Mouse (Mus musculus) CH12.LX (cell line): ENCODE measurements around the gene Ppp4r2. TPM values are rescaled to one million over a fixed set of nuclear protein-coding genes. Genes with fewer than 3 reads are reported as not detected.

Experiments used
- DNase-seq: peaks from one replicate; pipeline ENCODE4 v3.0.0-alpha.2; 2013; ENCODE audit errors: extremely low read depth
- H3K27ac ChIP-seq: 2 replicates; pipeline ENCODE4 v1.5.1; 2012; ENCODE audit warnings: low read depth, mild to moderate bottlenecking, control low read depth, moderate library complexity; ENCODE audit not compliant: insufficient read depth
- H3K27me3 ChIP-seq: replicated peaks from 2 replicates; pipeline ENCODE3; 2012; ENCODE audit warnings: inconsistent platforms
- H3K36me3 ChIP-seq, 2 experiments: replicated peaks in 1 of 2; 2 replicates each; pipeline versions ENCODE3 to v1.6.1; 2012; ENCODE audit warnings: inconsistent platforms in 1 of 2, low read length in 1 of 2, mild to moderate bottlenecking in 1 of 2, mixed read lengths in 1 of 2, moderate library complexity in 1 of 2; ENCODE audit not compliant: control insufficient read depth in 1 of 2, insufficient read depth in 1 of 2
- H3K4me1 ChIP-seq, 2 experiments: 2 replicates each; pipeline ENCODE4 v1.6.1; 2012; ENCODE audit warnings: inconsistent platforms in 1 of 2, moderate library complexity in 1 of 2; ENCODE audit not compliant: insufficient read depth in 2 of 2, control insufficient read depth in 1 of 2
- H3K4me2 ChIP-seq: 2 replicates; pipeline ENCODE4 v1.6.1; 2012; ENCODE audit warnings: low read depth, mild to moderate bottlenecking, control low read depth; ENCODE audit not compliant: poor library complexity, insufficient read depth, severe bottlenecking
- H3K4me3 ChIP-seq, 3 experiments: fragments of 150-350 bp in 1 of 3; sonication (generic) in 1 of 3; replicated peaks in 1 of 3; 2 replicates each; pipeline versions ENCODE3 to v1.5.1; 2011 to 2012; ENCODE audit warnings: low read depth in 2 of 3, low read length in 2 of 3, mild to moderate bottlenecking in 2 of 3, moderate library complexity in 2 of 3, control low read depth in 1 of 3, improper control_type of control experiment in 1 of 3, inconsistent platforms in 1 of 3, mixed read lengths in 1 of 3; ENCODE audit not compliant: poor library complexity in 1 of 3
- H3K79me2 ChIP-seq: replicated peaks from 2 replicates; pipeline ENCODE4 v1.6.1; 2012; ENCODE audit warnings: mild to moderate bottlenecking, moderate library complexity; ENCODE audit not compliant: control insufficient read depth, poor library complexity, insufficient read depth, severe bottlenecking; ENCODE audit errors: extremely low read depth
- H3K9ac ChIP-seq: 2 replicates; pipeline ENCODE4 v1.6.1; 2012; ENCODE audit warnings: low read depth, mild to moderate bottlenecking, control low read depth, moderate library complexity; ENCODE audit not compliant: insufficient read depth
- H3K9me3 ChIP-seq: replicated peaks from 2 replicates; pipeline ENCODE3; 2012; ENCODE audit warnings: low read length, inconsistent platforms, mixed read lengths
- BHLHE40 ChIP-seq: IDR thresholded peaks from 2 replicates; pipeline ENCODE4 v1.6.1; 2011; ENCODE audit warnings: mild to moderate bottlenecking, low read depth, low read length, improper control_type of control experiment
- CHD1 ChIP-seq: IDR thresholded peaks from 2 replicates; pipeline ENCODE4 v1.6.1; 2012; ENCODE audit warnings: low read depth, low read length, improper control_type of control experiment, inconsistent platforms
- CHD2 ChIP-seq: IDR thresholded peaks from 2 replicates; pipeline ENCODE4 v1.6.1; 2011; ENCODE audit warnings: low read length, improper control_type of control experiment
- CTCF ChIP-seq, 2 experiments: IDR thresholded peaks in 1 of 2; conservative IDR thresholded peaks in 1 of 2; 2 replicates each; pipeline ENCODE4 v1.5.1; 2011 to 2012; ENCODE audit warnings: low read depth in 2 of 2, low read length in 2 of 2, improper control_type of control experiment in 1 of 2, inconsistent platforms in 1 of 2, mild to moderate bottlenecking in 1 of 2, moderate library complexity in 1 of 2
- E2F4 ChIP-seq: IDR thresholded peaks from 2 replicates; pipeline ENCODE4 v1.6.1; 2011; ENCODE audit warnings: low read depth, low read length, improper control_type of control experiment; ENCODE audit not compliant: insufficient replicate concordance
- ELF1 ChIP-seq: IDR thresholded peaks from 2 replicates; pipeline ENCODE4 v1.6.1; 2014; ENCODE audit warnings: low read depth, mild to moderate bottlenecking, inconsistent platforms, low read length, improper control_type of control experiment
- EP300 ChIP-seq: IDR thresholded peaks from 2 replicates; pipeline ENCODE4 v1.6.1; 2011; ENCODE audit warnings: low read length, improper control_type of control experiment
- ETS1 ChIP-seq: conservative IDR thresholded peaks from 2 replicates; pipeline ENCODE4 v1.6.1; 2012; ENCODE audit warnings: low read depth, mild to moderate bottlenecking, inconsistent platforms, low read length, improper control_type of control experiment, moderate library complexity
- GABPA ChIP-seq: IDR thresholded peaks from 2 replicates; pipeline ENCODE4 v1.6.1; 2012; ENCODE audit warnings: low read depth, low read length, improper control_type of control experiment, inconsistent platforms; ENCODE audit not compliant: insufficient replicate concordance
- HCFC1 ChIP-seq: IDR thresholded peaks from 2 replicates; pipeline ENCODE4 v1.6.1; 2012; ENCODE audit warnings: low read depth, mild to moderate bottlenecking, inconsistent platforms, low read length, improper control_type of control experiment
- IRF4 ChIP-seq: IDR thresholded peaks from 2 replicates; pipeline ENCODE4 v1.6.1; 2014; ENCODE audit warnings: low read depth, mild to moderate bottlenecking, inconsistent platforms, low read length, improper control_type of control experiment
- JUN ChIP-seq: IDR thresholded peaks from 2 replicates; pipeline ENCODE4 v1.6.1; 2011; ENCODE audit warnings: low read depth, mild to moderate bottlenecking, low read length, improper control_type of control experiment, moderate library complexity; ENCODE audit not compliant: insufficient read depth
- JUND ChIP-seq: conservative IDR thresholded peaks from 2 replicates; pipeline ENCODE4 v1.6.1; 2011; ENCODE audit warnings: low read depth, low read length, improper control_type of control experiment
- KAT2A ChIP-seq: IDR thresholded peaks from 2 replicates; pipeline ENCODE4 v1.6.1; 2012; ENCODE audit warnings: low read length, improper control_type of control experiment, inconsistent platforms; ENCODE audit not compliant: insufficient replicate concordance
- MAFK ChIP-seq: IDR thresholded peaks from 2 replicates; pipeline ENCODE4 v1.6.1; 2011; ENCODE audit warnings: low read length, improper control_type of control experiment; ENCODE audit not compliant: insufficient replicate concordance
- MAX ChIP-seq: IDR thresholded peaks from 2 replicates; pipeline ENCODE4 v1.6.1; 2011; ENCODE audit warnings: low read length, improper control_type of control experiment
- MAZ ChIP-seq: IDR thresholded peaks from 2 replicates; pipeline ENCODE4 v1.6.1; 2012; ENCODE audit warnings: low read depth, mild to moderate bottlenecking, inconsistent platforms, low read length, improper control_type of control experiment, moderate library complexity
- MEF2A ChIP-seq: IDR thresholded peaks from 2 replicates; pipeline ENCODE4 v1.6.1; 2014; ENCODE audit warnings: low read depth, mild to moderate bottlenecking, inconsistent platforms, low read length, improper control_type of control experiment, borderline replicate concordance
- MXI1 ChIP-seq: IDR thresholded peaks from 2 replicates; pipeline ENCODE4 v1.6.1; 2011; ENCODE audit warnings: mild to moderate bottlenecking, low read depth, low read length, improper control_type of control experiment
- MYC ChIP-seq: IDR thresholded peaks from 2 replicates; pipeline ENCODE4 v1.6.1; 2011; ENCODE audit warnings: low read depth, mild to moderate bottlenecking, improper control_type of control experiment, low read length
- NELFE ChIP-seq: IDR thresholded peaks from 2 replicates; pipeline ENCODE4 v1.6.1; 2011; ENCODE audit warnings: low read depth, low read length, improper control_type of control experiment
- NRF1 ChIP-seq: IDR thresholded peaks from 2 replicates; pipeline ENCODE4 v1.6.1; 2014; ENCODE audit warnings: low read depth, mild to moderate bottlenecking, inconsistent platforms, low read length, improper control_type of control experiment, moderate library complexity
- PAX5 ChIP-seq: IDR thresholded peaks from 2 replicates; pipeline ENCODE4 v1.6.1; 2012; ENCODE audit warnings: low read length, inconsistent platforms, mixed read lengths
- POLR2A ChIP-seq: IDR thresholded peaks from 2 replicates; pipeline ENCODE4 v1.6.1; 2011; ENCODE audit warnings: low read depth, mild to moderate bottlenecking, improper control_type of control experiment, low read length
- POLR2AphosphoS2 ChIP-seq: IDR thresholded peaks from 2 replicates; pipeline ENCODE4 v1.6.1; 2011; ENCODE audit warnings: low read depth, low read length, improper control_type of control experiment
- RAD21 ChIP-seq: IDR thresholded peaks from 2 replicates; pipeline ENCODE4 v1.6.1; 2011; ENCODE audit warnings: low read depth, mild to moderate bottlenecking, low read length, improper control_type of control experiment, moderate library complexity
- RCOR1 ChIP-seq: conservative IDR thresholded peaks from 2 replicates; pipeline ENCODE4 v1.6.1; 2012; ENCODE audit warnings: low read depth, mild to moderate bottlenecking, inconsistent platforms, low read length, improper control_type of control experiment
- SIN3A ChIP-seq: IDR thresholded peaks from 2 replicates; pipeline ENCODE4 v1.6.1; 2012; ENCODE audit warnings: low read length, improper control_type of control experiment, inconsistent platforms
- SMC3 ChIP-seq: IDR thresholded peaks from 2 replicates; pipeline ENCODE4 v1.6.1; 2011; ENCODE audit warnings: low read depth, low read length, improper control_type of control experiment
- TBP ChIP-seq: conservative IDR thresholded peaks from 2 replicates; pipeline ENCODE4 v1.6.1; 2011; ENCODE audit warnings: low read depth, low read length, improper control_type of control experiment
- TCF12 ChIP-seq: IDR thresholded peaks from 2 replicates; pipeline ENCODE4 v1.6.1; 2014; ENCODE audit warnings: low read depth, mild to moderate bottlenecking, inconsistent platforms, low read length, improper control_type of control experiment
- UBTF ChIP-seq: IDR thresholded peaks from 2 replicates; pipeline ENCODE4 v1.6.1; 2012; ENCODE audit warnings: low read depth, mild to moderate bottlenecking, inconsistent platforms, low read length, improper control_type of control experiment, moderate library complexity
- USF1 ChIP-seq: IDR thresholded peaks from 2 replicates; pipeline ENCODE4 v1.6.1; 2014; ENCODE audit warnings: low read depth, mild to moderate bottlenecking, inconsistent platforms, low read length, improper control_type of control experiment
- USF2 ChIP-seq: conservative IDR thresholded peaks from 2 replicates; pipeline ENCODE4 v1.6.1; 2011; ENCODE audit warnings: low read depth, low read length, improper control_type of control experiment
- ZC3H11A ChIP-seq: IDR thresholded peaks from 2 replicates; pipeline ENCODE4 v1.6.1; 2012; ENCODE audit warnings: low read depth, mild to moderate bottlenecking, inconsistent platforms, low read length, improper control_type of control experiment
- ZKSCAN1 ChIP-seq: IDR thresholded peaks from 2 replicates; pipeline ENCODE4 v1.6.1; 2012; ENCODE audit warnings: low read depth, inconsistent platforms, low read length, improper control_type of control experiment, borderline replicate concordance
- ZMIZ1 ChIP-seq: IDR thresholded peaks from 2 replicates; pipeline ENCODE4 v1.6.1; 2012; ENCODE audit warnings: low read depth, mild to moderate bottlenecking, inconsistent platforms, low read length, improper control_type of control experiment
- ZNF384 ChIP-seq: IDR thresholded peaks from 2 replicates; pipeline ENCODE4 v1.6.1; 2012; ENCODE audit warnings: low read depth, low read length, improper control_type of control experiment, inconsistent platforms
- dilution Hi-C: fragments of 300-500 bp; cut with MboI; formaldehyde crosslinking; loops from 2 replicates; pipeline ENCODE4 v1.14.3; 2020; ENCODE audit warnings: low sequenced_read_pairs; ENCODE audit not compliant: extremely low pct_unique_long_range_greater_than_20kb, extremely low pct_ligation_motif_present
- in situ Hi-C: fragments of 300-500 bp; cut with MboI; formaldehyde crosslinking; loops from 3 replicates; pipeline ENCODE4 v1.14.3; 2019; ENCODE audit warnings: low sequenced_read_pairs, low pct_ligation_motif_present, low pct_unique_long_range_greater_than_20kb, mixed read lengths
- polyA plus RNA-seq: library from polyadenylated mRNA; unstranded; fragments of >175 nt; gene quantifications from 2 replicates; pipeline ENCODE4 v1.2.1, GENCODE M21; 2012; ENCODE audit warnings: low read depth; ENCODE audit not compliant: insufficient read length
- total RNA-seq, 2 experiments: library from RNA; depleted of rRNA; stranded (reverse); fragments of 300-350 nt in 1 of 2; fragments of >200 nt in 1 of 2; gene quantifications; 2 replicates each; pipeline ENCODE4 v1.2.3; 2012 to 2014

Ppp4r2 gene
- total and polyA plus RNA-seq, 3 experiments, result 53.3 to 134 (median 115) TPM

GRCm38 (mm10) chr6:100882381-100883213 is 49.2 kb downstream of the Ppp4r2 start:
- H3K4me1 ChIP-seq, result peaks cover 8 to 33% of the 10 kb centered on the region in 2 experiments
- H3K27me3 ChIP-seq, result peaks cover 10% of the 10 kb centered on the region
- no peak overlapping the region for H3K27ac ChIP-seq
- TF ChIP-seq GABPA, result no peak
- no peak for TF ChIP-seq E2F4
- TF ChIP-seq TBP, result no peak
- TF ChIP-seq RCOR1, result no peak
- TF ChIP-seq POLR2AphosphoS2, result no peak
- peak; percentile 70 for TF ChIP-seq MAX
- no peak for TF ChIP-seq ELF1
- TF ChIP-seq KAT2A, result no peak
- no peak for TF ChIP-seq IRF4
- peak; percentile 70 for TF ChIP-seq RAD21
- no peak for TF ChIP-seq ZMIZ1
- no peak for TF ChIP-seq UBTF
- TF ChIP-seq MAZ, result no peak
- TF ChIP-seq CHD1, result no peak
- no peak for TF ChIP-seq MYC
- no peak for TF ChIP-seq SIN3A
- TF ChIP-seq ZKSCAN1, result no peak
- no peak for TF ChIP-seq JUN
- TF ChIP-seq TCF12, result no peak
- TF ChIP-seq USF1, result peak; percentile 40; the same call in 1 of the 2 replicates
- no peak for TF ChIP-seq CHD2
- peak; percentile 62; the same call in 1 of the 2 replicates for TF ChIP-seq USF2
- peak; percentile 77 to 97 for TF ChIP-seq CTCF (conservative IDR thresholded peaks at IDR 0.05 in 1 of 2, IDR thresholded peaks at IDR 0.05 in 1 of 2; ENCODE audit: low read depth in 2 of 2, low read length in 2 of 2)
- no peak for TF ChIP-seq NRF1
- TF ChIP-seq BHLHE40, result peak; percentile 85
- no peak for TF ChIP-seq JUND
- TF ChIP-seq POLR2A, result no peak
- TF ChIP-seq MAFK, result no peak
- no peak for TF ChIP-seq EP300
- no peak for TF ChIP-seq MEF2A
- no peak for TF ChIP-seq MXI1
- no peak for TF ChIP-seq HCFC1
- no peak for TF ChIP-seq ZC3H11A
- no peak for TF ChIP-seq ETS1
- TF ChIP-seq NELFE, result no peak
- TF ChIP-seq SMC3, result peak; percentile 46
- TF ChIP-seq PAX5, result no peak
- TF ChIP-seq ZNF384, result no peak
- no peak overlapping the region for H3K4me3 ChIP-seq
- in situ Hi-C loops, result loop anchor here (10.0 kb wide), 1 partner anchor 322 kb away; no protein-coding TSS in a partner anchor
- H3K79me2 ChIP-seq, result no peaks in the 10 kb centered on the region
- no peak overlapping the region for H3K9ac ChIP-seq
- DNase-seq, result peak; percentile 50
- H3K4me2 ChIP-seq, result peak overlapping the region; percentile 87
- H3K9me3 ChIP-seq, result peaks cover 6% of the 10 kb centered on the region
- H3K36me3 ChIP-seq, result no peaks in the 10 kb centered on the region
- dilution Hi-C loops, result no loop called here
